Mouse (Mus musculus): ENCODE data around the gene Il27ra. TPM values are rescaled to one million over a fixed set of nuclear protein-coding genes. Genes with fewer than 3 reads are reported as not detected.

The Il27ra gene
- polyA plus RNA-seq, 2 experiments, result 0.78 to 2.1 TPM

- H3K27me3 ChIP-seq (ENCODE audit: control insufficient read depth, insufficient read depth, low read length), result peaks cover 20% of the 10 kb centered on the region
- no peak overlapping the region for H3K9ac ChIP-seq (ENCODE audit: low read depth, low read length, severe bottlenecking)
- H3K4me3 ChIP-seq (replicated peaks; ENCODE audit: low read length), result no peak overlapping the region
- no peak overlapping the region for H3K4me2 ChIP-seq (replicated peaks; ENCODE audit: low read depth, low read length, severe bottlenecking)
- H3K9me3 ChIP-seq (ENCODE audit: control insufficient read depth, low read length), result no peaks in the 10 kb centered on the region
- 85% methylated on average over 5 of the region's 5 CpGs for WGBS
- ATAC-seq (ENCODE audit: low FRiP score, low read depth), result no peak
- DNase-seq (ENCODE audit: low spot score), result no peak
- peaks cover 2% of the 10 kb centered on the region; the same call in 1 of the 2 replicates for H3K4me1 ChIP-seq (ENCODE audit: control insufficient read depth, insufficient read depth, low read length)
- no peak overlapping the region for H3K27ac ChIP-seq (replicated peaks; ENCODE audit: low read depth, low read length)
- no peak for TF ChIP-seq POLR2A (IDR thresholded peaks at IDR 0.05; ENCODE audit: borderline replicate concordance, extremely low read depth, insufficient read depth, insufficient read length)
- H3K36me3 ChIP-seq (ENCODE audit: control insufficient read depth, insufficient read depth, low read length), result no peaks in the 10 kb centered on the region
These were observed 13.1 kb downstream of the Il27ra start for GRCm38 (mm10) chr8:84029272-84029671.

- Histone ChIP-seq H3K4me1 (ENCODE audit: control insufficient read depth, insufficient read depth, low read length) (peaks cover 2% of the 10 kb centered on the region; the same call in 1 of the 2 replicates), H3K9ac (ENCODE audit: low read depth, low read length, severe bottlenecking) (no peak overlapping the region), H3K9me3 (ENCODE audit: control insufficient read depth, low read length) (no peaks in the 10 kb centered on the region), H3K4me3 (replicated peaks; ENCODE audit: low read length) (no peak overlapping the region), H3K36me3 (ENCODE audit: control insufficient read depth, insufficient read depth, low read length) (no peaks in the 10 kb centered on the region), H3K27ac (replicated peaks; ENCODE audit: low read depth, low read length) (no peak overlapping the region), H3K4me2 (replicated peaks; ENCODE audit: low read depth, low read length, severe bottlenecking) (no peak overlapping the region), H3K27me3 (ENCODE audit: control insufficient read depth, insufficient read depth, low read length) (peaks cover 20% of the 10 kb centered on the region)
- no peak for ATAC-seq (ENCODE audit: low FRiP score, low read depth)
- no peak for DNase-seq (ENCODE audit: low spot score)
- no peak for TF ChIP-seq POLR2A (IDR thresholded peaks at IDR 0.05; ENCODE audit: borderline replicate concordance, extremely low read depth, insufficient read depth, insufficient read length)
- WGBS, result 14% methylated on average over 10 of the region's 10 CpGs
These were observed 14.9 kb downstream of the Il27ra start for GRCm38 (mm10) chr8:84027449-84027848.

GRCm38 (mm10) chr8:84025863-84026262 lies 16.5 kb downstream of the Il27ra start:
- peaks cover 32% of the 10 kb centered on the region for H3K27me3 ChIP-seq (ENCODE audit: control insufficient read depth, insufficient read depth, low read length)
- no peak for TF ChIP-seq POLR2A (IDR thresholded peaks at IDR 0.05; ENCODE audit: borderline replicate concordance, extremely low read depth, insufficient read depth, insufficient read length)
- DNase-seq (ENCODE audit: low spot score) (peak; percentile 74), ATAC-seq (ENCODE audit: low FRiP score, low read depth) (peak; percentile 88)
- no peaks in the 10 kb centered on the region for H3K9me3 ChIP-seq (ENCODE audit: control insufficient read depth, low read length)
- peak overlapping the region; percentile 55 for H3K9ac ChIP-seq (ENCODE audit: low read depth, low read length, severe bottlenecking)
- no peaks in the 10 kb centered on the region for H3K36me3 ChIP-seq (ENCODE audit: control insufficient read depth, insufficient read depth, low read length)
- no peak overlapping the region for H3K27ac ChIP-seq (replicated peaks; ENCODE audit: low read depth, low read length)
- peak overlapping the region; percentile 45 for H3K4me3 ChIP-seq (replicated peaks; ENCODE audit: low read length)
- peak overlapping the region; percentile 79 for H3K4me2 ChIP-seq (replicated peaks; ENCODE audit: low read depth, low read length, severe bottlenecking)
- peaks cover 2% of the 10 kb centered on the region; the same call in 1 of the 2 replicates for H3K4me1 ChIP-seq (ENCODE audit: control insufficient read depth, insufficient read depth, low read length)
- WGBS, result 2% methylated on average over 36 of the region's 41 CpGs

GRCm38 (mm10) chr8:84024171-84024570 lies 18.2 kb downstream of the Il27ra start:
- 14% methylated on average over 10 of the region's 10 CpGs for WGBS
- Histone ChIP-seq H3K36me3 (ENCODE audit: control insufficient read depth, insufficient read depth, low read length) (no peaks in the 10 kb centered on the region), H3K4me3 (replicated peaks; ENCODE audit: low read length) (no peak overlapping the region), H3K27me3 (ENCODE audit: control insufficient read depth, insufficient read depth, low read length) (peaks cover 37% of the 10 kb centered on the region), H3K4me2 (replicated peaks; ENCODE audit: low read depth, low read length, severe bottlenecking) (no peak overlapping the region), H3K27ac (replicated peaks; ENCODE audit: low read depth, low read length) (no peak overlapping the region), H3K4me1 (ENCODE audit: control insufficient read depth, insufficient read depth, low read length) (peaks cover 2% of the 10 kb centered on the region; the same call in 1 of the 2 replicates), H3K9ac (ENCODE audit: low read depth, low read length, severe bottlenecking) (no peak overlapping the region), H3K9me3 (ENCODE audit: control insufficient read depth, low read length) (no peaks in the 10 kb centered on the region)
- ATAC-seq (ENCODE audit: low FRiP score, low read depth) (no peak), DNase-seq (ENCODE audit: low spot score) (no peak)
- TF ChIP-seq POLR2A (IDR thresholded peaks at IDR 0.05; ENCODE audit: borderline replicate concordance, extremely low read depth, insufficient read depth, insufficient read length), result no peak

GRCm38 (mm10) chr8:84023631-84024030 lies 18.8 kb downstream of the Il27ra start:
- ATAC-seq (ENCODE audit: low FRiP score, low read depth), result no peak
- 74% methylated on average over 1 of the region's 1 CpGs for WGBS
- Histone ChIP-seq H3K4me2 (replicated peaks; ENCODE audit: low read depth, low read length, severe bottlenecking) (no peak overlapping the region), H3K27me3 (ENCODE audit: control insufficient read depth, insufficient read depth, low read length) (peaks cover 34% of the 10 kb centered on the region), H3K9ac (ENCODE audit: low read depth, low read length, severe bottlenecking) (no peak overlapping the region), H3K9me3 (ENCODE audit: control insufficient read depth, low read length) (no peaks in the 10 kb centered on the region), H3K27ac (replicated peaks; ENCODE audit: low read depth, low read length) (no peak overlapping the region), H3K36me3 (ENCODE audit: control insufficient read depth, insufficient read depth, low read length) (no peaks in the 10 kb centered on the region), H3K4me3 (replicated peaks; ENCODE audit: low read length) (no peak overlapping the region), H3K4me1 (ENCODE audit: control insufficient read depth, insufficient read depth, low read length) (peaks cover 2% of the 10 kb centered on the region; the same call in 1 of the 2 replicates)
- no peak for DNase-seq (ENCODE audit: low spot score)
- no peak for TF ChIP-seq POLR2A (IDR thresholded peaks at IDR 0.05; ENCODE audit: borderline replicate concordance, extremely low read depth, insufficient read depth, insufficient read length)

- H3K4me3 ChIP-seq (replicated peaks; ENCODE audit: low read length), result no peak overlapping the region
- no peak for DNase-seq (ENCODE audit: low spot score)
- no peak for ATAC-seq (ENCODE audit: low FRiP score, low read depth)
- H3K36me3 ChIP-seq (ENCODE audit: control insufficient read depth, insufficient read depth, low read length), result no peaks in the 10 kb centered on the region
- H3K27me3 ChIP-seq (ENCODE audit: control insufficient read depth, insufficient read depth, low read length), result peaks cover 34% of the 10 kb centered on the region
- WGBS, result 21% methylated on average over 5 of the region's 5 CpGs
- H3K4me2 ChIP-seq (replicated peaks; ENCODE audit: low read depth, low read length, severe bottlenecking), result no peak overlapping the region
- peaks cover 2% of the 10 kb centered on the region; the same call in 1 of the 2 replicates for H3K4me1 ChIP-seq (ENCODE audit: control insufficient read depth, insufficient read depth, low read length)
- TF ChIP-seq POLR2A (IDR thresholded peaks at IDR 0.05; ENCODE audit: borderline replicate concordance, extremely low read depth, insufficient read depth, insufficient read length), result no peak
- H3K9me3 ChIP-seq (ENCODE audit: control insufficient read depth, low read length), result no peaks in the 10 kb centered on the region
- H3K9ac ChIP-seq (ENCODE audit: low read depth, low read length, severe bottlenecking), result no peak overlapping the region
- H3K27ac ChIP-seq (replicated peaks; ENCODE audit: low read depth, low read length), result no peak overlapping the region
These were observed 19.3 kb downstream of the Il27ra start for GRCm38 (mm10) chr8:84023085-84023484.

All from limb, embryonic 14.5 days (tissue).